Mouse (Mus musculus): ENCODE data around the gene Kcnk4.

The Kcnk4 gene

DNA sequence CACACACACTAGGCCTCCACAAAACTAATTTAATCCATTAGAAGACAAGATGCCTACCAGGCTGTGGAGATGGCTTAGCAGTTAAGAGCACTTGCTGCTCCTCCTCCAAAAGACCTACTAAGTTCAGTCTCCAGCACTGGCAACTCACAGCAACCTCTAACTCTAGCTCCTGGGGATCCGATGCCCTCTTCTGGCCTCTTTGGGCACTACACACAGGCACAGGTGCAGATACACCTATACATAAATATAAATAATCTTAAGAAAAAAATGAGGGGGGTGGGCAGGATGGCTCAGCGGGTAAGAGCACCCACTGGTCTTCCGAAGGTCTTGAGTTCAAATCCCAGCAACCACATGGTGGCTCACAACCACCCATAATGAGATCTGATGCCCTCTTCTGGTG, 2.0 kb upstream of the Kcnk4 start:
- no peak for DNase-seq

GRCm38 (mm10) chr19:6933436-6934194, 700 bp downstream of the Kcnk4 start:
- no peak for DNase-seq

GRCm38 (mm10) chr19:6933102-6933435, 1.2 kb downstream of the Kcnk4 start:
- no peak for DNase-seq

GRCm38 (mm10) chr19:6932018-6932417, 2.3 kb downstream of the Kcnk4 start:
- no peak for DNase-seq

DNA sequence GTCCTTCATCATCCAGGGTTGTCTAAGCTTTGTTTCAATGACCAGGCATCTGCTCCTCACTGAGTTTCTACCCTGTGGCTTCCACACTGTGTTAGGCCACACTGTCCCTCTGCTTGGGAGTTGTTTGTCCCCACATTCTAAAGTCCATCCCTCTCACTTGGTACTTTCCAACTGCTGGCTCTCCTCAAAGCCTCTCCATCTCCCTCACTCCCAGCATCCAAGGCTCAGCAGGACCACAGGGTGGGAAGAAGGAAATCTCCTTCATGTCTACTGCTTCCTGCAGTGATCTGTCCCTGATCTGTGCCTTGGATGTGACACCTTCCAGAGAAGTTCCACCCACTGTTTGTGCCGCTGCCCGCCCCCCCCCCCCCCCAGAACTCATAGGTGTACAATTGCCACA, 3.3 kb downstream of the Kcnk4 start:
- DNase-seq, result no peak

- DNase-seq, result no peak
Measured at GRCm38 (mm10) chr19:6928080-6928479, 6.2 kb downstream of the Kcnk4 start.

DNA sequence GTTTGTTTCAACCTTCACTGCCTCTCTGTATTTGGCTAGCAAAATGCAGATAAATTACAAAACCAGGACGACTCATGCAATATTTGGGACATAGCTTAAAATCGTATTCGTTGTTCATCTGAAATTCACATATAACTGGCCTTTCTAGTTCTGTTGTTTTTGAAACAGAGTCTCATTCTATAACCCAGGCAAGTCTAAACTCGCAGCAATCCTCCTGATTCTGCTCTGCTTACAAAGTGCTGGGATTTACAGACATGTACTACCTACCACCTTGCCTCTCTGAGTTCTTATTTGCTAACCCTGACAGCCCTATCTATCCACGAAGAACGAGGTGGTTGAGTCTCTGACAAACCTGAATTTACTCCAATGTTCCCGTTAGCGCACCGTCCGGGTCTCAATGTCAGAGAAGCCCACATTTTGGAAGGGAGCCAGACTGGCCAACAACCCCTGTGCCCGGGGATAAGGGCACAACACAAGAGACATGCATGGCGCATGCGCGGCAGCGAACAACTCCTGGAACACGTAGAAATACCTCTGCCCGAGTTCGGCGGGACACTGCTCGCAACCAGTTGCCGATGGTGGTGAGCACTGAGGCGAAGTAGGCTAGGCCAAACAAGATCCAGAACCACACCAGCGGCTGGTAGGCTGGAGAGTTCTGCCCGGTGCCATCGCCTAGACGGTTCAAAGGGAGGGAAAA, 7.6 kb downstream of the Kcnk4 start:
- DNase-seq, result peak; percentile 68

DNA sequence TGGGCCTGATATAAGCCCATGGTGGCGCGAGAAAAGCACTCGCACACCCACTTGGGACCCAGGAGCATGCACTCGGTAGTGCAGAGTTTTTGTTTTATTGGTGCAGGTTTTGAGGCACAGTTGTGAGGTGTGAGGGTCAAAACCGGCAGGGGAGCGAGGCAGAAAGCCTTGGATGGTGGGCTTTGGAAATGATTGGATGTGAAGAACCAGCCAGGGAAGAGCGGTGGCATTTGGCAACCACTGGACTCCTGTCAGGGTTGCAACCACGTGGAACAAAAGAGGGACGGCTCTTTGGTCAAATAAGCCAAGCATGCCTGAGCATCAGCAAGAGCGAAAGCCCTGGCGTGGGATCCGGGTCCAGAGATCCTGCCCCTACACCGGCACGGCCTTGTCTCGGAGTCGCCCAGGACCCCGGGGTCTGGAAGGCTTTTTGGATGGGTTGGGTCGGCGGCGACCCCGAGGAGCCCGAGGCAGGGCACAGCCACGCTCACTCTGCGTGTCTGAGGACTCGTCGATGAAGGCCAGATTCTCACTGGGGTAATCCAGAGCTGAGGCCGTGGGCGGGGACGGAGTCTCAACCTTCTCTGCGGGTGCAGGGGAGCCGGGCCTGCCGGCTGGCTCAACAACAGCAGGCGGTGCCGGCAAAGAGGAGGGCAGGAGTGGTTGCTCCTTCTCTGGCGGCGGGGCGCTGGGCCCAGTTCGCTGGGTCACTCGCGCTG, 8.5 kb downstream of the Kcnk4 start:
- DNase-seq, result no peak

DNA sequence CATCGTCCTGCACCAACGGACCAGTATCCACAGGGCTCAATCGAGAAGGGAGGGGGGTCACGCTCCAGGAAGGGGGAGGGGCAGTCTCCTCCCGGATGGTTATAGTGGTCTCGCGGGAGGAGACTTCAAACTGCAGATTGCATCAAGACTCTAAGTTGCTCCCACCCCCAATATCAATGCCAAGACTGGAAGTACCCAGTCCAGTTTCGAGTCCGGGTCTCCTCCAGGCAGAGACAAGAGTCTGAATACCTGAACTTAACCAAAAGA, 9.1 kb downstream of the Kcnk4 start, which contains the start of gene Catsperz:
TSS of gene Catsperz (minus strand) at position 74 of the 267 bp plus-strand sequence.
- no peak for DNase-seq

DNA sequence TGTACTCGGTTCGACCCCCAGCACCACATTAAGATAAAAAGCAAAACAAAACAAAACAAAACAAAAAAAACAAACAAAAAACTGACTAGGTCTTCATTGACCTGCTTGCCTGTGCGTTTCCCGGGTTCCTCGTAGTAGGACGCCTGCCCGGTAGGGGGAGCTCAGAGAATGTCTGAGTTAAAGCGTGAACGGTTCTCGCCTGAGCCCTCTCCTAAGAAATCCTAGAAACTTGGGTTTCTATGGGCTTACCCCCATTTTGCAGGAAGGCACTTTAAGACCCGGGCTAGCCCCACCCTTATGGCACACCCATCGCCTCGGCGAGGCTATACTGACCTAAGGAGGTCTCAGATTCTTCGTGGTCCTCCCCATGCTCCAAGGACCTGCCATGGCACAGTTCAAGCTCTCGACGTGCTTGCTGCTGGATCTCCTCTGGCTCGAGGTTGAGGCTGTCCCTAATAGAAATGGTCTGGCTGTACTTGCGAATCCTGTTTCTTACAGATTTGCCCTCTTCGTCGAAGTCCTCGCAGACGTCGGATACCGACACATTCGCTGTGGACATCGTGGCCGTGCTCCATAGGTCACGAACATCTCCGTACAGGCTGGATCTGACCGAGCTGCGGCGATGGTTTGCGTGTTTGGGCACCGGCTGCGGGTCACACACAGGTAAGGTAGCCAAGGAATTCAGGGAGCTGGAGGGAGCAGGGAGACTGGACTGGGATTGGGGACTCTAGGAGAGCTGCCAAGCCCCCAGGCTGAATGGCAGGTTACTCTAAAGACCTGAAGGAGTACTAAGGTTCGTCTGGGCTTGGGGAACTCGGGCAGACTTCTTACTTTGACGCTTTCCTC, 9.6 kb downstream of the Kcnk4 start:
- DNase-seq, result peak; percentile 92

GRCm38 (mm10) chr19:6922901-6923735, 11.2 kb downstream of the Kcnk4 start:
- DNase-seq, result no peak

GRCm38 (mm10) chr19:6921647-6922567, 12.4 kb downstream of the Kcnk4 start, which contains the start of gene Esrra:
Gene Esrra (minus strand): TSS chr19:6921813.
- peak; percentile 100 for DNase-seq

DNA sequence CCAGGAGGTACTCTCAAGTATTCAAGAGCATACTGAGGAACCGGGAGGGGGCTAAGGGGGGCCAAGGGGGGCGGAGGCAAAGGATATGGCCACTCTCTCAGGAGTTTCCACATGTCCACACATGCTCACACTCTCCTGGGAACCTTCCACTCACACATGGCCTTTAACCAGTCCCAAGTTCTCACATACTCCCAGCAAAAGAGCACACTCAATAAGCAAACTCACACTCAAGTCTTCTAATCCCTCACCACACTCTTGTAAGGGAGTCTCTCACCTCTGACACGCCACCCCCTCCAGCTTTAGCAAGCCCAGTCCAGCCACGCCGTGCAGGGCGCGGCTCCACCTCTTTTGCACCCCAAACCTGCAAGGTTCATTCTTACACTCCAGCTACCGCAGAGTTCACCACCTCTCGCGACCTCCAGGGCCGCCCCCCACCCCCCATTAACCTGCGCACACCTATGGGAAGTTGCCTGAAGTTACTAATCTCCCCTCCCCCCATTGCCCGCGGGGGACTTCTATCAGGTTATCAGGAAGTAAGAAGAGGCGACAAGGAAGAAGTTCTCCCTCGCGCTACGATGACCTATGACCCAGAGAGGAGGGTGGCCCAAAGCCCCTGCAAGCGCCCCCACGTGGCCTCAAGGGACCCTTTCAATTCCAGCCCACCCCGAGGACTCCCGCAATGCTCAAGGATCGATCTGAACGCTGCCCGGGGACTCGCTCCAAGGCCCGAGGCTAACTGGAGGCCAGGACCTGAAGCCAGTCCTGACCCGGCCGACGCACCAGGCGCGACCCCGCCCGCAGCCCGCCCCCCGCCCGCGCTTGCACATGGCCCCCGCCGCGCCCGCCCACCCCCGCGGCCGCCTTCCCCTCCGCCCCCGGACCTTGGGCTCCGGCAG, 13.3 kb downstream of the Kcnk4 start:
- peak; percentile 76 for DNase-seq

DNA sequence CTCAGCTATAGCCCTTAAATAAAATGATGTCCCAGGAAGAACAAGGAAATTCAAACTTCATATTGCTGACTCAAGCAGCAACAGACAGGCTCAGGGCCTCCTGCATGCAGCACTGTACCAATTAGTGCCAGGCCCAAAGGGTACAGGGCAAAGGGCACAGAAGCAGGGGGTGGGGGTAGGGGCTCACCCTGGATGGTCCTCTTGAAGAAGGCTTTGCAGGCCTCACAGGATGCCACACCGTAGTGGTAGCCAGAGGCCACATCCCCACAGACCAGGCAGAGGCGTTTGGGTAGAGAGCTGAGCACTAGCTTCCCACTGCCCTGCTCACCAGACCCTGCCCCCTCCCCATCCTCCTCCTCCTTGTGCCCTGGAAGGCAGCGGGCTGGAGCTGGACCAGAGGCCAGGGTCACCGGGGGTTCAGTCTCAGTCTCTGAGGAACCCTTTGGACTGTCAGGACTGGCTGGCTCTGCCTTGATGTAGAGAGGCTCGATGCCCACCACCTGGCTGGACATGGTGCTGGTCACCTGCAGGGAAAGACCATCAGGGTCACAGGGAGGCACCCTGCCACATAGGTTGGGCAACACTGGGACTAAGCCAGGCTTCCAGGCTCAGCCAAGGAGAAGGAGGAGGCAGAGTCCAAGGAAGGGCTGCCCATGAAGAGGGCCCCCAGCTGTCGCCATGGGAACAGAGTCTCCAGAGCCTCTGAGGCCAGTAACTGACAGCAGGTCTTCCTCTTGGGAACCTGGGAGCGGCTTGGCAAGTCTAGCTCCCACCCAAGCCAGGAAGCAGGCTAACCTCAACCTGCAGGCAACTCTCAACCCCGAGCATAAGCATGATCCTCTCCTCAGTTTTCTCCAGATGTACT, 14.2 kb downstream of the Kcnk4 start:
- peak; percentile 89 for DNase-seq

- no peak for DNase-seq
Measured at GRCm38 (mm10) chr19:6919431-6919830, 14.9 kb downstream of the Kcnk4 start.

DNA sequence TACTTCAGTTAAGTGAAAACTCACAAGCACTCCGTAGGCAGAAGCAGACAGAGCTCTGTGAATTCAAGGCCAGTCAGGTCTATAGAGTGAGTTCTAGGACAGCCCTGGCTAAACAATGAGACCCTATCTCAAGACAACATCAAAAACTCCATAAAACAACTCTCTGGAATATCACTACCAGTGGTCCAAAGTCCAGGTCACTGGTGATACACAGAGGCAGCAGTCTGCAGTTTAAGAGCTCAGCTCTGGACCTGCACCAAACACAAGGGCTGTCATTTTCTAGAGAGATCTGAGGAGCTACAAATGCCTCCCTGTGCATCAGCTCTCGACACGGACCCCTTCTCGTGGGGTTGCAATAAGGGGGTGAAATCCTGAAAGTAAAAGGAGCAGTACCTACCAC, 16.0 kb downstream of the Kcnk4 start:
- peak; percentile 59 for DNase-seq

GRCm38 (mm10) chr19:6916496-6916895, 17.8 kb downstream of the Kcnk4 start:
- no peak for DNase-seq

- no peak for DNase-seq
Measured at GRCm38 (mm10) chr19:6915276-6915675, 19.0 kb downstream of the Kcnk4 start.

GRCm38 (mm10) chr19:6914540-6914939, 19.8 kb downstream of the Kcnk4 start:
- no peak for DNase-seq

All from kidney, adult 9 months (tissue).